Mouse (Mus musculus): Measurements from ENCODE around the gene Ptprh. TPM values are rescaled to one million over a fixed set of nuclear protein-coding genes. Genes with fewer than 3 reads are reported as not detected.

Ptprh gene
- polyA plus RNA-seq, 1 experiment, result 1.4 TPM

DNA sequence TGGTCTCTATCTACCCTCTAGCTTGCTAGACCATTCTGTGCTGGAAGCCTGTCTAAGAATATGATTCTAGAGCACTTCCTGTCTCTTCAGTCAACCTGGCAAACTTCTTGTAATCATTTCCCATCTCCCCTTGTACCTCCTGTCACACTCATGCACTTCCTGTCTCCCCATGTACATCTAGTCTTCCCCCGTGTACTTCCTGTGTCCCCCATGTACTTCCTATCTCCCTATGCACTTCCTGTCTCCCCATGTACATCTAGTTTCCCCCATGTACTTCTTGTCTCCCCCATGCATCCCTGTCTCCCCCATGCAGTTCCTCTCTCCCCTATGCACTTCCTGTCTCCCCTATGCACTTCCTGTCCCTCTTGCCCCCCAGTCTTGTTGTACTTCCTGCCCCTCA lies 85.4 kb downstream of the Ptprh start:
- Histone ChIP-seq H3K27ac (ENCODE audit: insufficient read depth, low read length) (no peak overlapping the region), H3K27me3 (ENCODE audit: control insufficient read depth, insufficient read depth, low read length) (no peaks in the 10 kb centered on the region), H3K4me1 (ENCODE audit: control insufficient read depth, insufficient read depth, low read length) (no peaks in the 10 kb centered on the region), H3K4me3 (replicated peaks; ENCODE audit: insufficient read depth, low read depth, low read length) (no peak overlapping the region)
- TF ChIP-seq POLR2A (IDR thresholded peaks at IDR 0.05; ENCODE audit: borderline replicate concordance, insufficient read depth, low read length), result no peak
- TF ChIP-seq CTCF (IDR thresholded peaks at IDR 0.05; ENCODE audit: borderline replicate concordance, insufficient read depth, low read depth, low read length), result no peak
- DNase-seq, result no peak
- 72% methylated on average over 1 of the region's 1 CpGs for WGBS

DNA sequence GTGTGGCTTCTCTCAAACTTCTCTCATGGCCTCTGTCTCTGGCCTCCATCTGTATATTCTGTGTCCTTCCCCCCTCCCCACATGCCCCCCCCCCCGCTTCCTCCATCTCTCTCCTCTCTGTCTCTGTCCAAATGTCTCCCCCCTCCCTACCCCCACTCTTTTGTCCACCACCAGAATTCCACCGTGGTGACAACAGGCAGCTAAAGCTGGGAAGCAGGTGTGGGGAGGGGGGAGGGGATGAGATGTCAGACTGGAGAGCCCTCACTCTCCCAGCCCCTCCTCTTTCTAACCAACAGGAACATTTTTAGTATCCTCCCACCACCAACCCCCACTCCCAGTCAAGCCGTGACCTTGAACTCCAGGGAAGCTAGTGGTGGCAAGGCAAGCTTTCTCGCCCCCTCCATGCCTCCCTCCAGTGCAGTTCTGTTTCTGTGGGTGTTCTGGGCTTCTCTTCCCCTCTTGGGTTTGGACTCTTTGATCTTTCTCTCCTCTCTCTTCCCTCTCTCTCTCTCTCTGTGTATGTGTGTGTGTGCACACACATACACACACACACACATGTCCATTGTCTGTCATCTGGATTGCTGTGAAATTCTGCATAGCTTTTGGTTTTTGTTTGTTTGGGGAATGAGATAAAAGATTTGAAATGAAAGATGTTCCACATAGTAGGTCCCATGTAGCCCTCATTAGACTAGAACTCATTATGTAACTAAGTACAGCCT lies 87.3 kb downstream of the Ptprh start, which contains the start of gene Tnnt1:
Tnnt1 (minus strand) TSS at position 51 of the 719 bp plus-strand sequence.
- Histone ChIP-seq H3K4me1 (ENCODE audit: control insufficient read depth, insufficient read depth, low read length) (no peaks in the 10 kb centered on the region), H3K4me3 (replicated peaks; ENCODE audit: insufficient read depth, low read depth, low read length) (no peak within 1 kb of the TSS), H3K27ac (ENCODE audit: insufficient read depth, low read length) (no peak within 1 kb of the TSS), H3K27me3 (ENCODE audit: control insufficient read depth, insufficient read depth, low read length) (no peaks in the 10 kb centered on the region)
- 28% methylated on average over 4 of the region's 4 CpGs for WGBS
- no peak for DNase-seq
- no peak for TF ChIP-seq POLR2A (IDR thresholded peaks at IDR 0.05; ENCODE audit: borderline replicate concordance, insufficient read depth, low read length)
- TF ChIP-seq CTCF (IDR thresholded peaks at IDR 0.05; ENCODE audit: borderline replicate concordance, insufficient read depth, low read depth, low read length), result no peak

DNA sequence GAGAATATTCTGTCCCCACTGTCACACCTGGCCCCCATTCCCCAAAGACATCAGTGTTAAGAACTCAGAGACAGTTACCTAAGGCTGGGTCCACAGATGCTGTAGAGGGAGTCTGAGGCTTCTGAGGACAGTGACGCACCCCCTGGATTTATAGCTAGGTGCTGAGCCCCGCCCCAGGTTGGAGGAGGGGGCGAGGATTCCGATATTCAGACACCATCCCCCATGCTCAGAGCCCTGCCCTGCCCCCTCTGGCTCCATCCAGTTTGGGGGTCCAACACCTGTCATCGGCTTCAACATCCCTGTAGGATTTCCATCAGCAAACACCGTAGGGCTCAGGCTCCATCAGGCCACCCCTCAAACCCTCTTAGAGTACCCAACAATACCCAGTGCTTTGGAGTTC lies 88.0 kb downstream of the Ptprh start:
- H3K4me1 ChIP-seq (ENCODE audit: control insufficient read depth, insufficient read depth, low read length), result no peaks in the 10 kb centered on the region
- no peak overlapping the region for H3K4me3 ChIP-seq (replicated peaks; ENCODE audit: insufficient read depth, low read depth, low read length)
- TF ChIP-seq CTCF (IDR thresholded peaks at IDR 0.05; ENCODE audit: borderline replicate concordance, insufficient read depth, low read depth, low read length) (no peak), POLR2A (IDR thresholded peaks at IDR 0.05; ENCODE audit: borderline replicate concordance, insufficient read depth, low read length) (no peak)
- 59% methylated on average over 6 of the region's 6 CpGs for WGBS
- DNase-seq, result no peak
- H3K27me3 ChIP-seq (ENCODE audit: control insufficient read depth, insufficient read depth, low read length), result no peaks in the 10 kb centered on the region
- no peak overlapping the region for H3K27ac ChIP-seq (ENCODE audit: insufficient read depth, low read length)

GRCm38 (mm10) chr7:4513829-4514712 lies 89.8 kb downstream of the Ptprh start:
- 60% methylated on average over 6 of the region's 6 CpGs for WGBS

GRCm38 (mm10) chr7:4513236-4513635 lies 90.6 kb downstream of the Ptprh start:
- WGBS, result 29% methylated on average over 13 of the region's 13 CpGs

More at GRCm38 (mm10) chr7:4513829-4514712, 89.8 kb downstream of the Ptprh start:
- no peak for DNase-seq
- H3K4me1 ChIP-seq (ENCODE audit: control insufficient read depth, insufficient read depth, low read length), result no peaks in the 10 kb centered on the region
- H3K4me3 ChIP-seq (replicated peaks; ENCODE audit: insufficient read depth, low read depth, low read length), result no peak overlapping the region
- TF ChIP-seq CTCF (IDR thresholded peaks at IDR 0.05; ENCODE audit: borderline replicate concordance, insufficient read depth, low read depth, low read length), result no peak
- no peak for TF ChIP-seq POLR2A (IDR thresholded peaks at IDR 0.05; ENCODE audit: borderline replicate concordance, insufficient read depth, low read length)
- no peaks in the 10 kb centered on the region for H3K27me3 ChIP-seq (ENCODE audit: control insufficient read depth, insufficient read depth, low read length)
- H3K27ac ChIP-seq (ENCODE audit: insufficient read depth, low read length), result no peak overlapping the region

DNA sequence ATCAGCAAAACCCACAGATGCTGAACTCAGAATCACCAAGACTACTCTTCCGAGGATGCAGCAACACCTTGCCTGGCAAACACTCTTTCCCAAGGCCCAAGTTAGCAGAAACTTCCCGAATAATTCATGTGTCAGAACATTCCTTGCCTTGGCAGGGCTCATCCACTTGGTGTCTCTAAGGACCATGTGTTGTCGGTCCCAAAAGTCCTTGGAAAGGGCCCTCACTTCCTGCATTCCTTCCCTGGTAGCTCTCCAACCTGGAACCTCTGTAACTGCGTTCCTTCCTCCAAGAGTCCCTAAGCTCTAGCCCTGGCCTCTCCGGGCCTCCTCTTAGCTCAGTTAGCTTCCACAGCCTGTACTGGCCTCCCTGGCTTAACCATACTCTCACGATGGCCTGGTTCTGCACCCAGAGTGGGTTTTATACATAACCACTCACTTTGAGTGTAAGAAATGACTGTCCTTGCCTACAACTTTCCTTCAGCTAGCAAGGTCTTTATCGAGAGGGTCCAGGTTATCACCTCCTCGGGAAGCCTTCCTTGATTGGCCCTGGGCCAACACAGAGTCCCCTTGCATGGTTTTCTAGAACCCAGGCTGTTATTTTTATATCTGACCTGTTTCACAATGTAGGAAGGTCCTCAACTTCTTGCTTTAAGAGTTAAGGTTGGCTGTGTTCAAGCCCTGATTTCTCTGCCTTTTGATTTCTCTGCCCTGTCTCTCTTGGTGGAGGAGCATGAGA lies 92.2 kb downstream of the Ptprh start:
- 56% methylated on average over 8 of the region's 8 CpGs for WGBS
- Histone ChIP-seq H3K27me3 (ENCODE audit: control insufficient read depth, insufficient read depth, low read length) (no peaks in the 10 kb centered on the region), H3K4me1 (ENCODE audit: control insufficient read depth, insufficient read depth, low read length) (no peaks in the 10 kb centered on the region), H3K4me3 (replicated peaks; ENCODE audit: insufficient read depth, low read depth, low read length) (no peak overlapping the region), H3K27ac (ENCODE audit: insufficient read depth, low read length) (no peak overlapping the region)
- no peak for TF ChIP-seq POLR2A (IDR thresholded peaks at IDR 0.05; ENCODE audit: borderline replicate concordance, insufficient read depth, low read length)
- no peak for TF ChIP-seq CTCF (IDR thresholded peaks at IDR 0.05; ENCODE audit: borderline replicate concordance, insufficient read depth, low read depth, low read length)
- no peak for DNase-seq

More at GRCm38 (mm10) chr7:4513236-4513635, 90.6 kb downstream of the Ptprh start:
- peak; percentile 64 for TF ChIP-seq CTCF (IDR thresholded peaks at IDR 0.05; ENCODE audit: borderline replicate concordance, insufficient read depth, low read depth, low read length)
- TF ChIP-seq POLR2A (IDR thresholded peaks at IDR 0.05; ENCODE audit: borderline replicate concordance, insufficient read depth, low read length), result no peak
- no peaks in the 10 kb centered on the region for H3K4me1 ChIP-seq (ENCODE audit: control insufficient read depth, insufficient read depth, low read length)
- no peaks in the 10 kb centered on the region for H3K27me3 ChIP-seq (ENCODE audit: control insufficient read depth, insufficient read depth, low read length)
- H3K4me3 ChIP-seq (replicated peaks; ENCODE audit: insufficient read depth, low read depth, low read length), result no peak overlapping the region
- no peak for DNase-seq
- no peak overlapping the region for H3K27ac ChIP-seq (ENCODE audit: insufficient read depth, low read length)

DNA sequence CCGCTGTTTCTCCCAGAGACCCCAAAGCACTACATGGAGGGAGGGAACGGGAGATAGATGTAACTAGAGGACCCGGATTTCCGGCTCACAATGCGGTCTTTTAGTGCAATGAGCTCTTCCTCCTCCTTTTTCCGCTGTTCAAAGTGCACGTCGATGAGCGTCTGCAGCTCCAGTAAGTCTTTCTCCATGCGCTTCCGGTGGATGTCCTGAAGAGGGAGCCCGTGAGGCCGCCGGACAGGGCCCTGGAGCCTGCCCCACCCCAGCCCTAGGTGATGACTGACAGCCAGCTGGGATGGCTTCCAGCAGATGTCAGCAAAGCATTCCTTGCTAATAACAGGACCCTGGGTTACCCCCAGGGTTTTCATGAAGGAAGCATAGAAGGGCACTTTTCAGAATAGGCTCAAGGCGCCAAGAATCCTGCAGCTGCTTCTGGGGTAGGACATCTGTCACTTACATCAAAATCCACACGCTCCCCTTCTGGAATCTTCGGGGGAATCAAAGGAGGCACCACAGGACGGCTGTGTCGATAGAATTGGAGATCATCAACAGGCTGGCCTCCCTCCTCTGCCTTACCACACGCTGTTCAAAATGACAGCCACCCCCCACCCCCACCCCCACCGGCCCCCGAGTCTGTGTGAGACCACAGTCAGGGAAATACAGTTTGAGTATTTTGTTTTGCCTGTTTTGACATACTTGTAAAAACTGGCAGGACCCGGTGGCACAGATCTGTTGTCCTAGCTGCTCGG lies 93.8 kb downstream of the Ptprh start:
- WGBS, result 7% methylated on average over 24 of the region's 24 CpGs
- no peaks in the 10 kb centered on the region for H3K4me1 ChIP-seq (ENCODE audit: control insufficient read depth, insufficient read depth, low read length)
- TF ChIP-seq POLR2A (IDR thresholded peaks at IDR 0.05; ENCODE audit: borderline replicate concordance, insufficient read depth, low read length) (no peak), CTCF (IDR thresholded peaks at IDR 0.05; ENCODE audit: borderline replicate concordance, insufficient read depth, low read depth, low read length) (peak; percentile 64)

More for the DNA sequence above, 93.8 kb downstream of the Ptprh start:
- peak; percentile 47 to 56 for DNase-seq
- H3K27me3 ChIP-seq (ENCODE audit: control insufficient read depth, insufficient read depth, low read length), result no peaks in the 10 kb centered on the region
- no peak overlapping the region for H3K27ac ChIP-seq (ENCODE audit: insufficient read depth, low read length)
- no peak overlapping the region for H3K4me3 ChIP-seq (replicated peaks; ENCODE audit: insufficient read depth, low read depth, low read length)

All from cerebellum, adult 2 months (tissue).